Mouse (Mus musculus): Measurements from ENCODE around the gene Srms.

Srms gene

GRCm38 (mm10) chr2:181213021-181213445, at the start of gene Srms:
Gene Srms (minus strand): TSS chr2:181213185.
- no peak for DNase-seq (ENCODE audit: low spot score in 2 of 2)

- DNase-seq (ENCODE audit: low spot score in 2 of 2): no peak
Observed at GRCm38 (mm10) chr2:181253248-181253647, 40.3 kb upstream of the Srms start.

DNA sequence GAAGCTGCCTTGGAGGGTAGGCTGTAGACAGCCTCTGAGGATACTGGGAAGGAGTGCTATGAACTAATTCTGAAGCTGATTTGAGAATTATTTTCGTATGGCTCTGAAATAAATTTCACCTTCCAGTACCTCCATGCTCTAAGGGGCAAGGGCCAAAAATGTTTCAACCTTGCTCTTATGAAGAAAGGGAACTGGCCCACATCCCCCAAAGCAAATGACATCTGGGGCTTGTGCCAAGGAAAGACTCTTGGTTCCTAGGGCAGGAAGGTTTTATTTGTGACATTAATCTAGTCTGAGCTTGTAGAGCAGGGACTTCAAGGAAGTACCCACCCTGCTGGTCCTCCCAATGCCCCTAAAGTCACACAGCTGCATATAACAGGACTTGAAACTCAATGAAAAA, 38.9 kb upstream of the Srms start:
- DNase-seq (ENCODE audit: low spot score in 2 of 2): no peak

GRCm38 (mm10) chr2:181249217-181249616, 36.2 kb upstream of the Srms start:
- DNase-seq (ENCODE audit: low spot score in 2 of 2): no peak

GRCm38 (mm10) chr2:181245031-181245430, 32.0 kb upstream of the Srms start:
- DNase-seq (ENCODE audit: low spot score in 2 of 2): no peak

GRCm38 (mm10) chr2:181243706-181244394, 30.9 kb upstream of the Srms start:
- DNase-seq (ENCODE audit: low spot score in 2 of 2): no peak

DNA sequence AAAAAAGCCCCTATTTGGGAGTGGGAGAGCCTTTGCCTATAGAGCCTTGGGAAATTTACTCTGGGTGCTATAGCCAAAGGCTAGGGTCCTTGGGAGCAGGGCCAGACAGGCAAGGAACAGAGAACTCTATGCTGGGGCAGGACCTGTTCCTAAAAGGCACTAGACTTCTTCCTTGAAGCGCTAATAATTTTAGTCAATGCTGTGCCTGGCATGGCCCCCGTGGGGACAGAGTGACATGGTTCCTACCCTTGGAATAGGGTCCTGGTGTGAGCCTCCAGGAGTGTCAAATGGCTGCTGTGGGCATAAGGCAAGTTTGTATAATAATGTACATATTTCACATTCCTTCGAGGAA, 29.3 kb upstream of the Srms start:
- DNase-seq (ENCODE audit: low spot score in 2 of 2): no peak

GRCm38 (mm10) chr2:181241602-181242313, 28.8 kb upstream of the Srms start, which contains the start of gene Helz2:
Gene Helz2 (minus strand): TSS chr2:181242027.
- DNase-seq (ENCODE audit: low spot score in 2 of 2): no peak

DNA sequence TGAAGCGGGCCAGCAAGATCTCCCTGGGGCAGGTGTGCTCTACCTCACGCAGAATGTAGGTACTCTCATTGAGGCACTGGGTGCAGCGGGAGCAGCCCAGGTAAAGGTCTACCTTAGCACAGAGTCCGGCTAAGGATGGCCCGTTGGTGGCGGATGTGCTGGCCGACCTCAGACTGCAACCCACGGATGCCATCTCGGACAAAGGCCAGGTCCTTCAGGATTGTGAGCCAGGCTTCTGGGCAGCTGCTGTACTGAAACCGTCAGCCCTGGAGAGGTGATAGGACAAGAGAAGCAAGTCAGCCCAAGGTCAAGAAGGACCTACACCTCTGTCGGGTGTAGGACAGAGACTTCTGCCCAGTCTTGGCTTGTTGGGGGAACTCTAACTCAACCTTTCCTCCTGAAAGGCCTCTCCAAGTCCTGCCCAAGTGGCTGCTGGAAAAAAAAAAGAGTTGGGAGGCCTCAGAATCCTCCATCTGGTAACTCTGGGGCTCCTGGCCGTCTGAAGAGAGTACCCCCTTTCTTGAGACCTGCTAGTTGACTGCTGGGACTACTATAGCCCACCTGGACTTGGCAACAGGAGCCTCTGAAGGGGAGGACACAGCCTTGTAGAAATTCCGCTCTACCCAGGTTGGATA, 27.9 kb upstream of the Srms start:
- no peak for DNase-seq (ENCODE audit: low spot score in 2 of 2)

- no peak for DNase-seq (ENCODE audit: low spot score in 2 of 2)
Observed at GRCm38 (mm10) chr2:181239261-181239660, 26.3 kb upstream of the Srms start.

- no peak for DNase-seq (ENCODE audit: low spot score in 2 of 2)
Observed at GRCm38 (mm10) chr2:181238861-181239260, 25.9 kb upstream of the Srms start.

DNA sequence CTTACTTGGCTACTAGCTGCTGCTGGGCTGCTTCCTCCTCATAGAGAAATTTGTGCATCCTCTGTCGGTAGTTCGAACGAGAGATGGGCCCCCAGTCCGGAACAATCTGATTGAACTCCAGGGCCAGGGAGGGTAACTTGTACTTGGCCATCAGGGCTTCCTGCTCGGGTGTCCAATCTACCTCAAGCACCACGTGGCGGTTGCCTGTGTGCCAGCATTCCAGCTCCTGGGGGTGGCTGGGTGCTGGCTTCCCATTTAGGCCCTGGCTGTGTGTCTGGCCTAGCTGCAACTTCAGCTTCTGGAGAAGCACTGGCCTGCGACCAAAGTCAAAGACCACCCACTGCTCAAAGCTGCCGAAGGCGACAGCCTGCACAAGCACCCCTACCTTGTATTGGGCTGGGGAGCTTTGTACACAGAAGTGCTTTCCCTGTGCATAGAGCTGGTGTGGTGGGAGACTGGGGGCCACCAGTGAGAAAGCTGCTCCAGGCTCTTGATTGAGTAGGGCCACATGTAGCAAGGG, 25.2 kb upstream of the Srms start:
- DNase-seq (ENCODE audit: low spot score in 2 of 2): peak in 1 of 2 experiments; percentile 55

- DNase-seq (ENCODE audit: low spot score in 2 of 2): no peak
Observed at GRCm38 (mm10) chr2:181237251-181238014, 24.4 kb upstream of the Srms start.

DNA sequence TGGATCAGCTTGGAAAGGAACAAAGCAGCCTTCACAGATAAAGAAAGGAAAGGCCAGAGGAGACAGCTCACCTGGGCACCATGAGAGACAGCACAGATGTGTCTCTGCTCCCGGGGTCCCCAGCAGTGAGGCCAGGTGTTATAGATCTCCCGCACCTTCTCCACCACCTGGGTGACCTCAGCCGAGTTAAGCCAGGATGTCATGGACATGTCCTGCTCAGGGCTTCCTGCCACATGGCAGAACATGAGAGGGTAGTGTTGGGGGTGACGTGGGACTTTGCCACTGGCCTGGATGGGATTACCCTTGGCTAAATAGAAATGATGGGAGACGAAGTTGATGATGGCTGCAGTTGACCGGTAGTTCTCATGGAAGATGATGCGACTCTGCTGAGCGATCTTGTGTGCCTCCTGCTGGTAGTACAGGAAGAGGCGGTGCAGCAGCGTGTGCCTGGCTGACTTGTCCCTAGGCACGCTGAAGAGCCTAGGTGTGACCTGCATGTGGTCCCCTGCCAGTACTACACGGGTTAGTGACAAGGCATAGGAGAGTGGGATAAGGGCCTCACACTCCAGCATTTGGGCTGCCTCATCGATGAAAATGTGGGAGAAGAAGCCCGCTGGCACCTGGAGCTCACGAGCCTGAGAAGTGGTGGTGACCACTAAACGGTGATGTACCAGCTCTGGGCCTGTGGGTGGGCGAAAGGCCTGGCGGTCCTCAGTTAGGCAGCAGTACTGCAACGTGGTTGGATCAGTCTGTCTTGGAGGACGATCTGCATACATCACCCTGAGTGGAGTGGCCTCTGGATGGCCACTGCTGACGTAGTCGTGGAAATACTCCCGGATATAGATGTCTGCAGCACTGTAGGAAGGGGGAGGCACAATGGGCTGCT, 22.9 kb upstream of the Srms start:
- DNase-seq (ENCODE audit: low spot score in 2 of 2): no peak

GRCm38 (mm10) chr2:181234680-181235079, 21.7 kb upstream of the Srms start:
- DNase-seq (ENCODE audit: low spot score in 2 of 2): no peak

- no peak for DNase-seq (ENCODE audit: low spot score in 2 of 2)
Observed at GRCm38 (mm10) chr2:181233443-181233842, 20.5 kb upstream of the Srms start.

DNA sequence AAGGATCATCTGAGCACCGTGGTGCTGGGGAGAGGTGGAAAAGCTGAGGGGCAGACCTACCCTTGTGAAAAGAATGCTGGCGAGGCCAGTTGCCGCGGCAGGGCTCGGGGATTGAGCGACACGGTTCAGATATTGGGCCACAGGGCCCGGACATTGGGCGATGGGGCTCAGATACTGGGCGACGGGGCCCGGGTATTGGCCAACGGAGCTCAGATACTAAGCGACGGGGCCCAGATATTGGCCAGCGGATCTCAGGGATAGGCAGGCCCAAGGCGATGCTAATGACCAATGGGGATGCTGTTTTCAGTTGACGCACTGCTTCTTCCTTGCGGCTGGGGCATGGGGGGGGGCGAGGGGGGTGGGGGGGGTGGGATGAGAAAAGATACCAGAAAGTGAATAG, 18.2 kb upstream of the Srms start:
- DNase-seq (ENCODE audit: low spot score in 2 of 2): no peak

DNA sequence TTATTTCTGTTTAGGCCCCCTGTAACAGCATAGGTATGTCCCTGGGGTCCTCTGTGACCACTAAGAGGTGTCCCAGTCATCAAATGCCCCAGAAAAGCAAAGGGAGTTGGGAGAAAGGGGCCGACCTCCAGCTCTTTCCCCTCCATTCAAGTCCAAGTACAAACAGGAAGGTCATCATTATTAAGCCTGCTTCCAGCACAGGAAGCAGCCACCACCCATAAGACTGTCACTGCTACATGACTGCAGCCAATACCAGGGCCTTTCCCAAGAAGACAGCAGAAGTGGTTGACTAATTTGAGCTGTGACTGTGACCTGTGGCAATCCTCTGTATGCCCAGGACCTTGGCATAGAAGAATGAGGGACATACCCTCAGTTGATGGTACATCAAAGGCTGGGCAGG, 15.3 kb upstream of the Srms start:
- DNase-seq (ENCODE audit: low spot score in 2 of 2): no peak

DNA sequence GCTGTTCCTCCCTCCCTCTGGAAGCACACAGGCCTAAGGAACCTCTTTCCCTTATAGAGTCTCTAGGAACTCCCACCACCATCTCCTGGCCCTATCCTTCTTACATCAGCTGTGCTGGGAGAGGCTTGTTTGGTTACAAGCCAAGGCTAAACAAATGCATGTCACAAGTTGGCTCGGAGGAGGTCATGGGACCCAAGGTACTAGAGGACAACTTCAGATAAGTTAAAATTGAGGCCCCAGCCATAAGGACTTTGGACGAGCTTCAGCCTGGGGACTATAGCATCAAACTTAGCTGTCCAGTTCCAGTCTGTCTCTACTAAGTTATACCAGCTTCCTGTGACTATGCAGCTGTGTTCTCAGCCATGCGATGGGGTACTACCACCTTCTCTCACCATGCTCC, 14.1 kb upstream of the Srms start:
- DNase-seq (ENCODE audit: low spot score in 2 of 2): no peak

GRCm38 (mm10) chr2:181224994-181225393, 12.0 kb upstream of the Srms start:
- no peak for DNase-seq (ENCODE audit: low spot score in 2 of 2)

DNA sequence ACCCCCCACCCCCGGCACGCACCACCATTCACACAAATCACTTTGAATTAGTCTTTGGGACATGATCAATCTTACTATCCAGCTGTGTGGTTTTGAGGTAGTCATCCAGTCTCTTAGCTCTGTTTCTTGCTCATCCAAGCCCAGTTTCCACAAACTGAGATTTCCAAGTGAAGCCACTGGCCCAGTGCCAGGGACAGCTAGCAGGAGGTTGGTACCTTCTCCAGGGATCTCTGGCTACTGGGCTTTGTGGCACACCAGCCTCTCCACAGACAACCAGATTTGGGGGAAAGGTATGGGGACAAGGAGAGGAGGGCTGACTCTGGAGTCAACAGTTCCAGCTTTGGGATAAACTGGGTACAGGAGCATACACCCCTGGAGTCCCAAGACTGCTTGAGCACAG, 7.4 kb upstream of the Srms start:
- DNase-seq (ENCODE audit: low spot score in 2 of 2): no peak
